Mouse (Mus musculus): ENCODE data around the gene Sh3gl1.

- TF ChIP-seq EP300 (IDR thresholded peaks at IDR 0.05; ENCODE audit: low read depth in 1 of 2, low read length in 2 of 2) (no peak), BHLHE40 (IDR thresholded peaks at IDR 0.05; ENCODE audit: borderline replicate concordance, low read depth, low read length) (no peak)
Measured at GRCm38 (mm10) chr17:55976255-55976862, 60.1 kb downstream of the Sh3gl1 start.
